Mouse (Mus musculus) lung, embryonic 14.5 days (tissue): ENCODE results near the gene Nfkbiz. TPM values are rescaled to one million over a fixed set of nuclear protein-coding genes. Genes with fewer than 3 reads are reported as not detected.

ENCODE experiments used
- ATAC-seq: fragments of 200-750 bp; cut with Nextera tagmentation; 2 replicates; pipeline ENCODE4 v1.8.0; 2017; ENCODE audit warnings: mild to moderate bottlenecking, moderate TSS enrichment, moderate library complexity; ENCODE audit not compliant: insufficient read depth
- DNase-seq: peaks from one replicate; pipeline ENCODE4 v3.0.0-alpha.2; 2015
- H3K27ac ChIP-seq: fragments of 300-500 bp; sonication (generic); 2 replicates; pipeline ENCODE4 v1.5.1; 2014; ENCODE audit warnings: low read depth, mild to moderate bottlenecking, moderate library complexity
- H3K27me3 ChIP-seq: fragments of 300-500 bp; sonication (generic); 2 replicates; pipeline ENCODE4 v1.6.1; 2014; ENCODE audit warnings: low read length, control low read depth; ENCODE audit not compliant: insufficient read depth
- H3K36me3 ChIP-seq: fragments of 300-500 bp; sonication (generic); 2 replicates; pipeline ENCODE4 v1.6.1; 2014; ENCODE audit warnings: control low read depth; ENCODE audit not compliant: insufficient read depth
- H3K4me1 ChIP-seq: fragments of 300-500 bp; sonication (generic); 2 replicates; pipeline ENCODE4 v1.6.1; 2014; ENCODE audit warnings: antibody characterized with exemption, control low read depth; ENCODE audit not compliant: insufficient read depth
- H3K4me2 ChIP-seq: fragments of 300-500 bp; sonication (generic); 2 replicates; pipeline ENCODE4 v1.6.1; 2014; ENCODE audit warnings: mild to moderate bottlenecking
- H3K4me3 ChIP-seq: fragments of 300-500 bp; sonication (generic); 2 replicates; pipeline ENCODE4 v1.5.1; 2014; ENCODE audit warnings: low read depth, low read length
- H3K9ac ChIP-seq: fragments of 300-500 bp; sonication (generic); 2 replicates; pipeline ENCODE4 v1.6.1; 2014
- H3K9me3 ChIP-seq: fragments of 300-500 bp; sonication (generic); 2 replicates; pipeline ENCODE4 v1.6.1; 2016; ENCODE audit warnings: low read depth, low read length, control low read depth
- CTCF ChIP-seq: IDR thresholded peaks from 2 replicates; pipeline ENCODE4 v1.5.1; 2016; ENCODE audit warnings: antibody characterized with exemption, low read depth
- WGBS: fragments of 180-500 bp; shearing (Covaris S2); extraction: QIAGEN DNeasy Blood & Tissue Kit; methylation state at CpG from one replicate; pipeline ENCODE4 v1.1.7; 2014; 5-methylcytosine and 5-hydroxymethylcytosine counted together
- polyA plus RNA-seq: library from polyadenylated mRNA; unstranded; fragments of >200 nt; fragmentation: Nextera tagmentation; extraction: Ambion mirVana; gene quantifications from 2 replicates; pipeline ENCODE4 v1.2.1, GENCODE M21; 2014

Gene Nfkbiz
- polyA plus RNA-seq, 1 experiment from 2014 or later: 5.8 TPM

DNA sequence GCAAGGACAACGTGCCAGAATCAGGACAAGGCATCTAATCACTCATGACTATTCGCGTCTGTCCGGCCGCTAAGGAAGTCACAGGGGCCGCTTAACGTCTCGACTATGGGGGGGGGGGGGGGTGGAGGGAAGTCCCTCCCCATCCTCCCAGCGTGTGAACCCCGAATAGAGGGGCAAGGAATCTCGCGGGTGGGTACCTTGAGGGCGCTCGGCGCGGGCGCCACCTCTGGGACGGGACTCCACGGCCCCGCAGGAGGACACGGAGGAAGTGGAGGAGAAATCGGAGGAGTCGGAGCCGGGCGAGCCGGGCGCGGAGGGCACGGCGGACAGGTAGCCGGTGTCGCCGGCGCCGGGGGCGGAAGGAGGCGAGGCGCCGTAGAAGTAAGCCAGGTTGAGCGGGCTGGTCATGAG lies 17.1 kb downstream of the Nfkbiz start:
- DNase-seq (peak; percentile 61), ATAC-seq (peak; percentile 35)
- Histone ChIP-seq H3K4me3 (peak overlapping the region; percentile 89), H3K4me1 (peaks cover 23% of the 10 kb centered on the region), H3K9ac (peak overlapping the region; percentile 85), H3K4me2 (peak overlapping the region; percentile 73), H3K9me3 (no peaks in the 10 kb centered on the region), H3K27ac (peak overlapping the region; percentile 90), H3K27me3 (no peaks in the 10 kb centered on the region), H3K36me3 (peaks cover 17% of the 10 kb centered on the region)
- TF ChIP-seq CTCF: no peak
- 0% methylated on average over 38 of the region's 40 CpGs for WGBS

GRCm38 (mm10) chr16:55820916-55821570 lies 17.7 kb downstream of the Nfkbiz start:
- TF ChIP-seq CTCF: no peak
- peaks cover 23% of the 10 kb centered on the region for H3K4me1 ChIP-seq
- H3K27me3 ChIP-seq: no peaks in the 10 kb centered on the region
- WGBS: 6% methylated on average over 20 of the region's 20 CpGs
- ATAC-seq (no peak), DNase-seq (peak; percentile 57)
- peak overlapping the region; percentile 73 for H3K4me2 ChIP-seq
- H3K4me3 ChIP-seq: peak overlapping the region; percentile 89
- H3K36me3 ChIP-seq: peaks cover 22% of the 10 kb centered on the region
- no peaks in the 10 kb centered on the region for H3K9me3 ChIP-seq
- H3K9ac ChIP-seq: peak overlapping the region; percentile 85
- H3K27ac ChIP-seq: peak overlapping the region; percentile 90

DNA sequence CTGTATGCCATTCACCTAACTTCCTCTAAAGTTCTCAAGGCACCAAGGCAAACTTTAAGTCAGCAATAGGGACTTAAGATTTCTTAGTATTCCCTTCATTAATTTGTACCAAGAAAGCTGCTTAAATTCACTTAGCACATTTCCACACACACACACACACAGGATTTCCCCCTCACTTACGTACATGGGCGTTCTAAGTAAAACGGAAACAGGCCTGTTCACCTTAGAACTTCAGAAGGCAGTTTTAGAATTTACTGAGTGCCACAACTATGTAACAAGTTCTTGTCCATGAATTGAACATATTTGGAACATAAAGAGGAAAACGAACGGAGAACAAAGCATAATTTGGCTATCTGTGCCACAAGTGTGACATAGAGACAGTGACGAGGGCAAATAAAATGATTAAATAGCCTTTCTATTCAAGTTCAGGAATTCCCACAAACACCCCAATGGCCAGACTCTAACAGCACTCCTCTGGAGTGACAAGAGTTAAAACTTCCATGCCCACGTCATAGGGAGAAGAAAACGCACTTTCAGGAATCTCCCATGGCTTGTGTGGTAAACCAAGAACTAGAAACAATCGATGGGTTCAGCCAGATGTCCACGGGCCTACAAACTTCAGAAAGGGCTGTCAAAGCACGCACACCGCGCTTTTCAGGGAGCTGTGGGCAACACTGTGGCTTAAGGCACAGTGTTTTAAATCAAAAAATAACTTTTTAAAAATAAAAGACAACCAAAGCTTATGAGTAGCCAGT lies 18.4 kb downstream of the Nfkbiz start:
- DNase-seq (peak; percentile 63), ATAC-seq (no peak)
- Histone ChIP-seq H3K4me2 (peak overlapping the region; percentile 73), H3K27me3 (no peaks in the 10 kb centered on the region), H3K27ac (peak overlapping the region; percentile 58), H3K9me3 (no peaks in the 10 kb centered on the region), H3K36me3 (peaks cover 29% of the 10 kb centered on the region), H3K4me1 (peaks cover 23% of the 10 kb centered on the region), H3K4me3 (peak overlapping the region; percentile 89), H3K9ac (peak overlapping the region; percentile 85)
- WGBS: 24% methylated on average over 13 of the region's 13 CpGs
- no peak for TF ChIP-seq CTCF

GRCm38 (mm10) chr16:55819186-55819861 lies 19.4 kb downstream of the Nfkbiz start:
- H3K4me2 ChIP-seq: peak overlapping the region; percentile 73
- 33% methylated on average over 15 of the region's 15 CpGs for WGBS
- TF ChIP-seq CTCF: no peak
- peak overlapping the region; percentile 89 for H3K4me3 ChIP-seq
- H3K9ac ChIP-seq: peak overlapping the region; percentile 85
- no peaks in the 10 kb centered on the region for H3K9me3 ChIP-seq
- no peaks in the 10 kb centered on the region for H3K27me3 ChIP-seq
- H3K36me3 ChIP-seq: peaks cover 38% of the 10 kb centered on the region
- H3K4me1 ChIP-seq: peaks cover 22% of the 10 kb centered on the region
- DNase-seq (peak; percentile 76), ATAC-seq (no peak)
- peak overlapping the region; percentile 58 for H3K27ac ChIP-seq

GRCm38 (mm10) chr16:55817717-55818515 lies 20.8 kb downstream of the Nfkbiz start:
- WGBS: 92% methylated on average over 28 of the region's 28 CpGs
- peaks cover 13% of the 10 kb centered on the region; the same call in 1 of the 2 replicates for H3K4me1 ChIP-seq
- peaks cover 51% of the 10 kb centered on the region for H3K36me3 ChIP-seq
- H3K4me2 ChIP-seq: no peak overlapping the region
- no peak for ATAC-seq
- no peak overlapping the region for H3K4me3 ChIP-seq
- H3K9me3 ChIP-seq: no peaks in the 10 kb centered on the region
- no peak overlapping the region for H3K27ac ChIP-seq
- no peak overlapping the region for H3K9ac ChIP-seq
- H3K27me3 ChIP-seq: no peaks in the 10 kb centered on the region
- DNase-seq: no peak
- TF ChIP-seq CTCF: no peak

GRCm38 (mm10) chr16:55816202-55816941 lies 22.3 kb downstream of the Nfkbiz start:
- Histone ChIP-seq H3K4me2 (no peak overlapping the region), H3K9ac (no peak overlapping the region), H3K36me3 (peaks cover 63% of the 10 kb centered on the region), H3K4me1 (peaks cover 12% of the 10 kb centered on the region; the same call in 1 of the 2 replicates), H3K9me3 (no peaks in the 10 kb centered on the region), H3K27ac (peak overlapping the region; percentile 10; the same call in 1 of the 2 replicates), H3K27me3 (no peaks in the 10 kb centered on the region), H3K4me3 (no peak overlapping the region)
- ATAC-seq: 0 out of 2 replicates have a peak, but pooled peaks have one; percentile 18
- DNase-seq: peak; percentile 36
- no peak for TF ChIP-seq CTCF
- 76% methylated on average over 13 of the region's 13 CpGs for WGBS
